Mouse (Mus musculus) left cerebral cortex, postnatal 36 days (tissue): Measurements from ENCODE around the gene Rtl10. TPM values are rescaled to one million over a fixed set of nuclear protein-coding genes. Genes with fewer than 3 reads are reported as not detected.

Source experiments
- DNase-seq, 2 experiments: peaks; one replicate each; pipeline ENCODE4 v3.0.0; 2021 to 2022; ENCODE audit warnings: low spot score in 2 of 2, mixed read lengths in 1 of 2
- intact Hi-C: fragments of 180-260 bp; cut with DNase I; formaldehyde crosslinking; loops from one replicate; pipeline ENCODE4 v1.15.1; 2025
- total RNA-seq, 2 experiments: library from RNA; stranded (reverse); gene quantifications; 2 replicates each; pipeline ENCODE4 v1.2.3; 2021

The Rtl10 gene
- total RNA-seq = 1 to 10 TPM; 5.0 to 7.5 TPM

DNA sequence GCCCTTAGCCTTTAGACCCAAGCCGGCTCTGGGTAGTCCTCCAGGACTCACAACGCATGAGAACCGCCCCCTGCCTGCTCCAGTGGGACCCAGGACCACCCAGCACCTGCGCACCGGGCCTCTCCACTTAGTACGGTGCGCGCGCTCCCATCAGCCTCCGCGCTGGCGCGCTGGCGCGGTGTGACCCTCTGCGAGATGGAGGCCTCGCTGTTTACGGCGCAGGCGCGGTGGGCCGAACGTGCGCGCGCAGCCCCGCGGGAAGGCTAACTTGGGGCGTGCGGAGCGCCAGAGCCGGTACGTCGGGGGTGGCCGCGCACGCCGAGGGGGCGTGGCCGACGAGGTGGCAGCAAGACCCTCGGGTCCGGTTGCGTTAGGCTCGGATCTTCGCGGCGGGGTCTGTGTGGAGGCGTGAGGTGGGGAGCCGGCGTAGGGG is at the start of gene Rtl10, which contains the start of gene Gnb1l:
Gene Rtl10 (plus strand): TSS at position 344 of the 433 bp plus-strand sequence.
Gene Gnb1l (plus strand): TSS at position 156 of the 433 bp plus-strand sequence.
- peak; percentile 93 to 95 for DNase-seq
- intact Hi-C loops = loop anchor here (5.0 kb wide), 1 partner anchor 124 kb away; the partner anchor contains the start of gene Gp1bb

DNA sequence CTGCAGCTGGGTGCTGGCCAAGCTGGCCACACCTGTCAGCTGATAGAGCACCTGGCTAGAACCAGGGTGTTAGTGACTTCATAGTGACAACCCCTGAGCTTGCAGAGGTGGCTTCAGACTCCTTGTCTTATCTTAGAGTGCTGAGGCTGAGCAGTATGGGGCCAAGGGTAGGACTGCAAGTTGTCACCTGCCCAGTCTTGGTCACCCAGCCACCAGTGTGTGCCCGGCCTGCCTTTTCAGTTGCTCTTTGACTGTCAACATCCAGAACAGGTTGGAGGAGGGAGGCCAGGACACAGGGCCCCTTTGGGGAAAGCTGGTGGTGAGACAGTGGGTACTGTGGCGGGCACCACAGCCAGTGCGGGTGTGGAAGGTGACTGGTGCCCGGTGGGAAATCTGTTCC is 49.7 kb upstream of the Rtl10 start:
- intact Hi-C loops = loop anchor here (5.0 kb wide), 1 partner anchor 68 kb away; no protein-coding TSS in a partner anchor
- no peak for DNase-seq

DNA sequence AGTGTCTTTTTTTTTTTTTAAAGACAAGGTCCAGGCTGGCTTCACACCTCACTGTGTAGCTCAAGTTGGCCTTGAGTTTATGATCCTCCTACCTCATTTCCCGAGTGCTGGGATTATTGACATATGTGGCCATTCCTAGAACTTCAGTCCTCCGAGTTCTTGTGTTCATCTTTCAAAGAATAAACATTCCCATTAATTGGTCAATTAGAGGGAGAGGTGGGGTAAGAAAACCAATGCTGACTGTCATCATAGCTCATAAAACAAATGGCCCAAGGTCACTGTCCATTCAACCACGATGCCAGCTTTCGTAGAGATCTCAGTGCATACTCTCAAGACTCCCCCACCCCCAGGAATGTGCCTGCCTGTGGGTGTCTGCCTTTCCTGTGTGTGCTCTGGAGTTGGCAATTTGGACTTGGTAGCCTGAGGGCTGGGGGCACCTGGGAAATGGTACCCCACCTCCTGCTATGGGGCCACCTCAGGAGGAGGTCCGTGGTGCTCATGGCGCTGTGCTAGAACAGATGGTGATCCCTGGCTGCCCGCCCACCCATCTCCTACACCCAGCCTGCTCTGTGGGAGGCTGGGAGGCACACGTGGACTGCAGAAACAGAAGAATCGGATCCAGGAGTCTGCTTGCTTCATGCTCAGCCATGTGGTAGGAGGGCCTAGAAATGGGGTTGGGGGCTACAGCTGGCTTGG is 47.1 kb upstream of the Rtl10 start:
- intact Hi-C loops = no loop called here
- DNase-seq = peak; percentile 76 to 86

DNA sequence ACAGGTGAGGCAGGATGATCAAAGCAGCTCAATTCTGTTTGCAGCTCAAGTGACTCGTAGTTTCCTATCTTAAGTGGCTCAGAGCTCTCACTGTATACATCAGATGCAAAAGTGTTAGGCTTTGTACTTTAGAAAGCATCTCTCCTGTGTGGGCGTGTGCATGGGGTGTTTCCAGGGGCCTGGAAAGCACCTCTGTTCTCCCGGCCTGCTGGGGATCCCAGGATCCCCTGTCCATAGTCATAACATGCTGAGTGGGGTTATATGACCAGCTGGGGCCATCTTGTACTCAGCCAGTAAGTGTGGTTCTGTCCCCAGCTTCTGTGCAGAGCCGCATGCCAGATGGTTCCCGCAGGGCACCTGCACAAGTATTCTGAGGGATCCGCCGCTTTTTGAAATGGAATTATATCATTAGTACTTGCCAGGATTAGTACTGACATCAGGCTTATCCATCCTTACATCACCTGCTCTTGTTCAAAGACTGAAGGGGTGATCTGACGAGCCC is 46.3 kb upstream of the Rtl10 start:
- intact Hi-C loops = no loop called here
- peak; percentile 53 to 61 for DNase-seq

DNA sequence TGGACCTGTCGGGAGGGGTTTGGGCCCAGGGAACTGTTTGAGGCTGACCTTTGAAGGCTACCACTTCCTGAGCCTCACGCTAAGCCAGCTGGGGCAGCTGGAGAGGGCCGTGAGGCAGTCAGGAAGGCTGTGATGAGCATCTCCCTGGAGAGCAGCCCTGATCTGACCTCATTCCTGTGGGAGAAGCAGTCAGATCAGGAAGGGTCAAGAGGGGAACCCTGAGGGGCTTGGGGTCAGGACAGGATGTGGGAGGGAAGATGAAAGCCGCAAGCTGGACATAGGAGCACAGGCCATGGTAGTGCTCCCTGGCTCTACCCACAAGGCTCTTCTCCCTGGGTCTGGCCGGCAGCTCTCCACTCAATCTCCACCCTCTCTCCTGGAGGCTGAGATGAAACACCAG is 44.9 kb upstream of the Rtl10 start:
- intact Hi-C loops = no loop called here
- no peak for DNase-seq

DNA sequence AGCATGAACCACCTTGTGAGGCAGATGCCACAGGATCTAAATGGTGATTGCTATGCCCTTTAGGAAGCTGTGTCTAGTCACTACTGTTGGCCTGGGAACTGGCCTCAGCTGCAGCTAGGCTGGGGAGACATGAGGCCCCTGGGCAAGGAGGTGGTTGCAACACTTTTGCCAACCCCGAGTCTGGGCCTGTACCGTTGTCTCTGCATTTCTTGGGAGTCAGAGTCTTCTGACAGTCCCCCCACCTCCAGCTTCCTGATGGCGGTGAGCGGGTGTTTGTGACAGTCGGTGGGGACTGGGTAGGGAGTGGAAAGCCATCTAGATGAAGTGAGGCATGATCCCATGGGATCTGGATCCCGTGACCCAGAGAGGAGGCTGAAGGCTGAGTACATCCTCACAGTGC is 43.3 kb upstream of the Rtl10 start:
- DNase-seq = no peak
- intact Hi-C loops = no loop called here

DNA sequence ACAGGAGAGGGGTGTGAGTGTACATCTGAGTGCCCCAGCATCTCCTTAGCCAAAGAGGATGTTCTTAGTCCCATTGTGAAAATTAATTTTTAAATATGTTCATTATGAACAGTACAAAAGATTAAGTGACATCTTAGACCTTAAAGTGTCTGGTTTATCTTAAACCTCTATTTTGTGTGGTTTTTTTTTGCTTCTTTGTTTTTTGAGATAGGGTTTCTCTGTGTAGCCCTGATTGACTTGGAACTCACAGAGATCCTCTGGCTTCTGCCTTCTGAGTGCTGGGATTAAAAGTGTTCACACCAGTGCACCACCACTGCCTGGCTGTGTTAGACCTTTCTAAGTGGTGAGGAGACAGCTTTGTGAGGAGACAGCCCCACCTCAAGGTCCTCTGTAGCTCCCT is 40.0 kb upstream of the Rtl10 start:
- intact Hi-C loops = no loop called here
- no peak for DNase-seq

DNA sequence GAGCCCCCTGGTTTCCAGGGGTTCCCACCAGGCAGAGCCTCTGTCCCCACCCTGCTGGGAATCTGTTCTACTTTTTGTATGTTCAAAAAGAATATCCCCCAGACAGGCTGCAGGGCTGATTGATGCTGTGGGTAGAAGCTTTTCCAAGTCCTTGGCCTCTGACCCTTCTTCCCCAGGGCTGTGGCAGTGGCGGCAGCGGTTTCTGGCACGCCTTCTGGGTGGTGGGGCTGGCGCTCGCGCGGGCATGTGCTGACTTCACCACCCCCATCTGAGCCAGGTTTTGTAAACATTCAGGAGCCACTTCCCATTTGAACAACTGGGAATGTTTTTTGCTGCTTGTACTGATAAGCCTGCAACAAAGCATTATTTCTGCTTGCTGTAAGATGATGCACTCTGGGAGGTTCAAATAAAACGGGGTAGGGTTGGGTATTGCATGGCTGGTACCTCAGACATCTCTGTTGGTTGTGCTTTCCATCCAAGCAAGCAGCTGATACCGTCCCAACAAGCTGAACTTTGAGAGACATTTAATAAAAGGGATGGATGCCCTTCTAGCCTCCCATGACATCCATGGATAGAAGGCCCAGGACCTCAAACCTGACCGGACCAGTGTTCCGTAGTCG is 39.3 kb upstream of the Rtl10 start:
- intact Hi-C loops = no loop called here
- no peak for DNase-seq

DNA sequence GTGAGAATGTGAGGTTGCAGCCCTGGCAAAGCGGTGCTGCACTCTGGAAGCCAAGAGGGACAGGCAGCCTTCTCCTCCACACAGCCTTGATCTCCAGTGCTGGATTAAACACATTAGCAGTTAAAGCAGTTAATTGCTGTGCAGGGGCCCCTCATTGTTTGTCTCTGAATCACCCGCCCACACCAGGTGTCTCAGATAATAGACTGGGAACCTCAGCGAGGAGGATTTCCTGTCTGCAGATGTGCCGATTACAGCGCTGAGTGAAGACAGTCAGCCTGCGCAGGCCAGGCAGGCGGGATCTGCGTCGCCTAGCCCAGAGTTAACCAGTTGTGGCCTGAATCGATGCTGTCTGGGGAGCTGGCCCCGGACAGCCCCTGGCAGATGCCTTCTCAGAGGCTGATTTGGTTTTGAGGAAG is 38.7 kb upstream of the Rtl10 start:
- intact Hi-C loops = no loop called here
- no peak for DNase-seq

DNA sequence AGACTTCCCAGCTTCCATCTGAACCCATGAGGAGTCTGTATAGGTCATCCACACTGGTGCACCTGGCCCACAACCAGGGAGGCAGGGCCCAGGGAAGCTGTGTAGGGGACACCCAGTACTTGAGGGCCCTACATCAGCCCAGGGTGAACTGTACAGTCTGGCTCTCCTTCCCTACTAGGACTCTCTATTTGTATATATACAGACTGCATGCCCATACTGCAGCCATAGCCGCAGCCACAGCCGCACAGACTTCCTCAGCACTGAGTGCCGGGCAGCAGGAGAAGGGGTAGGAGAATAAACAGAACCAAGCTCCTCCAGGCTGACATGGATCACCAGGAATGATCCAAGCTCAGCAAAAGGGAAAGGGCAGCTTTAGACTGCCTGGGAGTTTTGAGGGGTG is 37.9 kb upstream of the Rtl10 start:
- DNase-seq = no peak
- intact Hi-C loops = no loop called here

DNA sequence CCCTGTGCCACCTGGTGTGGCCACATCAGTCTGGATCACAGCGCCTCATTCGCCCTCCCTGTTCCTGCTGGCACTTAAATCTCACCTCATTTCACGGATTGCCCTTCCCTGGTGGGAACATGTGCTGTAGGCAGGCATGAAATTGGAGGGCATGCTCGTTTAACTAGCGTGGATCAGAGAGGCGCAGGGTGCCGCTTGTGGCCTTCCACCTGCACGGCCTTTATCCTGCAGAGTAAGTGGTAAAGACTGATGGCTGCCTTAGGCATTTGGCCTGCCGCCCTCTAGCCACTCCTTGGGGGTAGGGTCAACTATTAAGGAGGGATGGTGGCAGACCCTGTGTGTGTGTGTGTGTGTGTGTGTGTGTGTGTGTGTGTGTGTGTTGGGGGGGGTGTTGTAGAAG is 36.7 kb upstream of the Rtl10 start:
- intact Hi-C loops = no loop called here
- no peak for DNase-seq

DNA sequence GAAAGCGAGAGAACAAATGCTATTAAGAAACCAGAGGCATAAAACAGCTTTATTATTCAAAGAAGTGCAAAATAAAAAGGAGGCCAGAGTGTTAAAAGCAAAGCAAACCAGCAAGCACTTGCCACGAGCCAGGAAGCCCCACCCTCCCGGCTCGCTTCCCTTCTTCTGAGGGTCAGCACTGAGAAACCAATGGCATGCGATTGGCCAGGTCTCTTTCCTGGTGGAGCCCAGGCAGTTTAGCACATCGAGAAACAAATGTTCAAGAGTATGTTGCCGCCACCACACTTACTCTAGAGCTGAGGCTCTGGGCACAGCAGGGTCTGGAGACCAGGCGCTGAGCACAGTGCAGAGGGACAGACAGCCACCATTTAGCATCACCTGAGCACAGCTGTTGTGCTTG is 36.1 kb upstream of the Rtl10 start:
- intact Hi-C loops = no loop called here
- DNase-seq = no peak

DNA sequence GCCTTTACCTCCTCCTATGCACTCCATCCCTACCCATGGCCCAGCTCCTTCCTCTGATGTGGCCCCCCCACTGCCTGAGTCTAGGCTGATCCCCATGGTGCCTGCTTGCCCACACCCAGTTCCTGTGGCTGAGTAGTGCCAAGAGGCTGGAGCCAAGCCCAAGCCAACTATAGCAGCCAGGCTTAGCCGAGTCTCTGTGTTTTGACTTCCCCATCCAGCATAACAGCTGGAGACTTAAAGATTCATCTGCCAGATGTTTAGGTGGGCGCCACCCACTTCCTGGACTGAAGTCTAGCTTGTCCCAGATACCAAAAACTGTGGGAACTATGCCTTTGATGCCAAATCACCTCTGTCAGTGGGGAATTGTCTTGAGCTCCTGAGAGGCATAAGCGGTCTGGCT is 34.4 kb upstream of the Rtl10 start:
- intact Hi-C loops = no loop called here

DNA sequence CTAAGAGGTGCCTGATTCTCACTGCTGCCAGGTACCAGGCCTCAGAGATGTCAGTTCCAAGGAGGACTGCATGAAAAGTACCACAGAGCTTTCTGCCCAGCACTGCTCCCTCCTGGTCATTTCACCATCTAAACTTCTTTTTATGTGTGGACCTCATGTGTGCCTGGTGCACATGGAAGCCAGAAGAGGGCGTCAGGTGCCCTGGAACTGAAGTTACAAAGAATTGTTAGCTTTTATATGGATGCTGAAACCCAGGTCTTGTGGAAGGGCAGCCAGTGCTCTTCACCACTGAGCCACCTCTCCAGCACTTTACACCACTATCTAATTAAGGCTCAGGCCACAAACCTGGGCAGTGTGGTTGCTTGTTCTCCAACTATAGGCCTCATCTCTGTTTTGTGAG is 27.9 kb upstream of the Rtl10 start:
- no peak for DNase-seq
- intact Hi-C loops = loop anchor here (1.0 kb wide), 1 partner anchor 37 kb away; no protein-coding TSS in a partner anchor

More for the DNA sequence above, 34.4 kb upstream of the Rtl10 start:
- peak; percentile 31 to 35 for DNase-seq

DNA sequence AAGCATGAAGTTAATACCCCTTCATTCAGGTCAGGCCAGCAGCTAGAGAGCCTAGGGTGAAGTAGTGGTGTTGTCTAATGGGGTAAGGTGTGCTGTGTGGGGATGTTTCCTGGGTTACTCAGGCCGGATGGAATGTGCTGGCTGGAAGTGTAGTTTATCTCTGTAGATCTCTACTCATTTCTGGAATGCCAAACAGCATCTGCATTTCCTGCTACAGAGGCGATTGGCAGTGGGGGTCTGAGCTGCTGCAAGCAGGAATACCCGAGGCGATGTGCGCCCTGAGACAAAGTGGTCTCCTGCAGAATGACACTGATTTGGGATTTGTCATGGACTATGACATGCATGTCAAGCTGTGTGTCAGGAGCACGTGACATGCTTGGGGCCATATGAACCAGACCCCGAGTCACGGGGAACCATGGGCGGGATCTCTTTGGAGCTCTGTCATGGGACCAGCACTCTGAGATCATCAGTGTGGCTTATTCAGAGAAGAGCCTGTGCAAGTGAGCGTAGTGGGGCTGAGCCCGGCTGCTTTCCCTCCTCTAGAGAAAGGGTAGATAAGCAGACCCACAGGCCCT is 27.2 kb upstream of the Rtl10 start:
- no peak for DNase-seq
- intact Hi-C loops = no loop called here

DNA sequence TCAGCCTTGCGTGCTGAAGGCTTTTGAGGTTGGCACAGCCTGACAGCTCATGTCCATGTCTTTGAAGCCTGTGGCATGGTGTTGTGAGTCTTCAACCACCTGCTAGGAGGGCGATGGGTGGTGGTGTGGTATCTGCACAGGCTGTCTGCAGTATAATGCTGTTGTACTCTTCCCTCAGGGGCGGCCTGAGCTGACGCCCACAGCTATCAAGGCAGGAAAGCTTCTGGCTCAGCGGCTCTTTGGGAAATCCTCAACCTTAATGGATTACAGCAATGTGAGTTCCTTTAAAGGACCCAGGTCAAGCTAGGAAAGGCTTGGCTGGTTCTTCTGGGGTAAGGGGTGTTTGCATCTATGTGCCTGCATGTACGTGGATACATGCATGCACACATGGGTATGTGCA is 26.7 kb upstream of the Rtl10 start:
- no peak for DNase-seq
- intact Hi-C loops = no loop called here

DNA sequence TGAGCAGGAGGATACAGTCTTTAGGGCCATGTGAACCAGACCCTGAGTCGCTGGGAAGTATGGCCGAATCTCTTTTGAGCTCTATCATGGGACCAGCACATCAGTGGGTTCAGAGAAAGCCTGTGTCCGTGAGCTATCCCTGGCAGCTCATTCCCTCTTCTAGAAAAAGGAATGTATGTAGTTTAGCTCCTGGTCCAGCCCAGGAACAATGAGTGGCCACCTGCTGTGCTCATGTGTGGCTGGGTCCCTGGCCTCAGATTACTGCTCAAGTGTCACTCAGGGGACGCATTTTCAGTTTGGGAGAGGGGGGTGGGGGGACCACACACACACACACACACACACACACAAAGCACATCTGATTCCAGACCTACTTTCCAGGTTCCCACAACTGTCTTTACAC is 26.3 kb upstream of the Rtl10 start:
- DNase-seq = no peak
- intact Hi-C loops = no loop called here

DNA sequence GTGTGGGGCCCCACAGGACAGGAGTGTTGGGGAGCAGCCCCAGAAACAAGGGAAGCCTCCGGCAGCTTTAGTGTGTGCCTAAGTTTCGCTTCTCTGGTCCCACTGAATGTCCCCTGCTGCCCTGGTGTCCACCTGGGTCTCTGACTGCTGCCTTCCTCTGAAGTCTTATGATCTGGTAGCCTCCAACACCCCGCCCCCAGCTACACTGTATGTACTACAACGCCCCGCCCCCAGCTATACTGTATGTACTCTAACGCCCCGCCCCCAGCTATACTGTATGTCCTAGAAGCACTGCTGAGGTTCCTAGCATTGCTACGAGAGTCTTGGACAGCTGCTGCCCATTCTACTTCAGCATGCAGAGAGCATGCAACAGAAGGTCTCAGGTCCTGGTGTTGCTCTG is 25.7 kb upstream of the Rtl10 start:
- DNase-seq = no peak
- intact Hi-C loops = no loop called here

DNA sequence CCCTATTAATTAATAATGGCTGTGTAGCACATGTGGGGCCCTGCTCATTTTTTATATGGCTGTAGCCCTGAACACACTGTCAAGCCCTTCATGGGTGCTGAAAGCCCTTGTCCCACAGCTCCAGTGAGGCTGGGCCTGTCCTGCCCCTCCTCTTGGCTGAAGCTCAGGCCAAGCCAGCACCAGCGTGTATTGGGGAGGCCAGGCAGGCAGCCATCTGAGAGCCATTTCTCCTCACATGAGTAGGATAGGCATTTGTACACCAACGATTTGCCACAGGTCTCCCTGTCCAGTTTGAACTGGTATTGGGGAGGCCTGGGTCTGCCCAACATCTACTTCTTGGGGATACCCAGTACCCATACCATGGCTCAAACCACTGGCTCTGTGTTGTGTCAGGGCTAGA is 24.7 kb upstream of the Rtl10 start:
- DNase-seq = no peak
- intact Hi-C loops = no loop called here

DNA sequence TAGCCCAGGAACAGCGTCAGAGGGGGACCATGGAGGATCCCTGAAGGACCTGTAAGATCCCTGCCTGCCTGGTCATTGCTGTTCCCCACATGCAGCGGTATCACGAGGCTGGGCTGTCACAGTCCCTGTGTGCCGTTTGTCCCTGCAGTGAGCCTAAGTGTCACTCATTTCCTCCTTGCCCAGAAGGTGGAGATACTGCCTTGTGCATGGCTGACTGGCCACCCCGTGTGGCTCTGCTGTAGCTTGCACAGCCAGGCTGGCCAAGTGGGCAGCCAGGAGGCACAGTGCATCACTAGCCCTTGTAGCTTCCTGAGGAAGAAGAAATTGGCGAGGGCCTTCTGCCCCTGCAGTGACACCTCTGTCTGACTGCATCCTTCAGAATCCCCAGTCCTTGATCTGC is 20.7 kb upstream of the Rtl10 start:
- intact Hi-C loops = no loop called here

DNA sequence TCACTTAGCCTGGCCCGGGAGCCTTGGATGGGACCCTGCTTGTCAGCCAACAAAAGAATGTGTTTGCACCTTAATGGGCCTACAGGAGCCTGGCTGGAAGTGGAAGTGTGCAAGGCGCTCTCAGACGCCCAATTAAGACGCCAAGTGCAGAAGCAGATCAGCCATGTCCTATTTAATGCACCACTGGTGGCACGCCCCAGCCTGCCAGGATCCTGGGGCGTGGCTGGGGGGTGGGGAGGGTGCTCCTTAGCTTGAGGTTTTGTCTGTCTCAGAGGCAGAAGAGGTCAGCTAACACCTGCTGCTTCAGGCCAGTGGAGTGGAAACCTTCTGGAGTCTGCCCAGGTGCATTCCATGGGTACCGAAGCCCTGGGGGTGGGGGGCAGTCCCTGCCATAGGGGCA is 19.0 kb upstream of the Rtl10 start:
- intact Hi-C loops = no loop called here
- DNase-seq = no peak

More for the DNA sequence above, 20.7 kb upstream of the Rtl10 start:
- DNase-seq = no peak
